In the genomic region with DNA sequence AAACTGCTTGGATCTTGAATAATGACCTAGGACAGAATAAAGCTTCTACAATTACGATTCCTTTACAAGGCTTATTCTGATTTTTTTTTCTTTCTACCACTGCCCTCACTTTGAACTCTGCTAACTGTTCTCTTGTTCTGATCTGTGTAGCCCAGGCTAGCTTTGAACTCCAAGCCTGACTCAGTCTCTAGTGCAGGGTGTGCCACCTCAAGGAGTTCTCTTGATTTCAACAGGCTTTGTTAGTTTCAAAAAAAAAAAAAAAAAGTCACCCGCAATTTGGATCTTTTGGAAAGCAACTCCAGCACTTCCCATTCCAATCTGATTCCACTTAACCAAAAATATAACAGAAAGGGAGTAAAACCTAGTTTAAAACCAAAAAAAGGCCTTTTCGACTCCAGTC, we compare ENCODE assay signal across 8 mouse cellular contexts. TPM values are rescaled to one million over a fixed set of nuclear protein-coding genes. Genes with fewer than 3 reads are reported as not detected.
DNase-seq lines count a peak whose midpoint lies in the region; ATAC-seq and TF ChIP-seq lines count a peak whose summit lies in the region.

No protein-coding gene starts in this region.

- H3K4me1 ChIP-seq in embryonic facial prominence, embryonic 10.5 days = peaks cover 25% of the 10 kb centered on the region
- peaks cover 8% of the 10 kb centered on the region for H3K4me1 ChIP-seq in intestine, embryonic 15.5 days (replicated peaks)

- no peaks in the 10 kb centered on the region for H3K27me3 ChIP-seq in embryonic facial prominence, embryonic 10.5 days (replicated peaks; ENCODE audit: low read depth, poor library complexity, severe bottlenecking)
- no peaks in the 10 kb centered on the region for H3K27me3 ChIP-seq in intestine, embryonic 15.5 days (replicated peaks)

- H3K4me2 ChIP-seq in intestine, embryonic 15.5 days (replicated peaks) = peak overlapping the region; percentile 65

- no peak for DNase-seq in left cerebral cortex, adult 2 months (ENCODE audit: extremely low spot score in 1 of 2, low spot score in 2 of 2)
- DNase-seq in left cerebral cortex, adult 18-20 months (ENCODE audit: low spot score in 2 of 2) = no peak
- no peak for DNase-seq in embryonic facial prominence, embryonic 10.5 days (ENCODE audit: low spot score)
- peak; percentile 33 for DNase-seq in naive thymus-derived CD4-positive, alpha-beta T cell, adult 2 months (ENCODE audit: low read depth)
- no peak for DNase-seq in urinary bladder, adult 2 months (ENCODE audit: low spot score)
- no peak for DNase-seq in urinary bladder, postnatal 14 days (ENCODE audit: low spot score)
- DNase-seq in urinary bladder, postnatal 10 days (ENCODE audit: low spot score) = no peak

- intact Hi-C loops in left cerebral cortex, adult 2 months (cut with DNase I) = loop anchor here (5.0 kb wide), 1 partner anchor 218 kb away; a partner anchor contains a TSS

- H3K36me3 ChIP-seq in embryonic facial prominence, embryonic 10.5 days (replicated peaks) = peaks cover 46% of the 10 kb centered on the region
- peaks cover 22% of the 10 kb centered on the region for H3K36me3 ChIP-seq in intestine, embryonic 15.5 days

- ATAC-seq in intestine, embryonic 15.5 days = no peak

- WGBS in embryonic facial prominence, embryonic 10.5 days = 6% methylated on average over 3 of the region's 3 CpGs
- under 1% methylated on average over 3 of the region's 3 CpGs for WGBS in intestine, embryonic 15.5 days

- peak overlapping the region; percentile 94 for H3K4me3 ChIP-seq in left cerebral cortex, adult 2 months
- peak overlapping the region; percentile 96 for H3K4me3 ChIP-seq in embryonic facial prominence, embryonic 10.5 days
- peak overlapping the region; percentile 66 for H3K4me3 ChIP-seq in intestine, embryonic 15.5 days (replicated peaks)

- no peak for TF ChIP-seq CTCF in left cerebral cortex, adult 2 months (IDR thresholded peaks at IDR 0.05)

- H3K9ac ChIP-seq in intestine, embryonic 15.5 days = peak overlapping the region; percentile 90

- peak overlapping the region; percentile 100 for H3K27ac ChIP-seq in left cerebral cortex, adult 2 months
- H3K27ac ChIP-seq in embryonic facial prominence, embryonic 10.5 days (replicated peaks) = peak overlapping the region; percentile 100
- peak overlapping the region; percentile 97 for H3K27ac ChIP-seq in intestine, embryonic 15.5 days

- H3K9me3 ChIP-seq in embryonic facial prominence, embryonic 10.5 days = no peaks in the 10 kb centered on the region
- H3K9me3 ChIP-seq in intestine, embryonic 15.5 days = no peaks in the 10 kb centered on the region

RNA-seq across cellular contexts. Expression of a gene that starts 1.0 kb away (rescaled TPM):
- total RNA-seq in left cerebral cortex, adult 2 months (2021) = 100 to 1,000 TPM; 323 to 340 TPM
- 100 to 1,000 TPM; 304 to 309 TPM for total RNA-seq in left cerebral cortex, adult 18-20 months (2021)
- 43.7 and 44.9 TPM in 2 replicates for polyA plus RNA-seq in embryonic facial prominence, embryonic 10.5 days (2016; fragmentation: Nextera tagmentation; extraction: Ambion mirVana)
- 39.3 and 41.2 TPM in 2 replicates for polyA plus RNA-seq in intestine, embryonic 15.5 days (2015; fragmentation: Nextera tagmentation; extraction: Ambion mirVana)
- 363 and 536 TPM in 2 replicates for polyA plus RNA-seq in urinary bladder, adult 2 months (2012; rRNA removed)

RNA-seq across cellular contexts. Expression of a gene that starts 29.3 kb away (rescaled TPM):
- total RNA-seq in left cerebral cortex, adult 2 months (2021) = under 1 TPM; 0.32 to 0.33 TPM
- total RNA-seq in left cerebral cortex, adult 18-20 months (2021) = under 1 TPM; 0.35 to 0.63 TPM
- 7.1 and 8.8 TPM in 2 replicates for polyA plus RNA-seq in embryonic facial prominence, embryonic 10.5 days (2016; fragmentation: Nextera tagmentation; extraction: Ambion mirVana)
- 71.6 and 78.7 TPM in 2 replicates for polyA plus RNA-seq in intestine, embryonic 15.5 days (2015; fragmentation: Nextera tagmentation; extraction: Ambion mirVana)
- 48.5 and 54.9 TPM in 2 replicates for polyA plus RNA-seq in urinary bladder, adult 2 months (2012; rRNA removed)

RNA-seq across cellular contexts. Expression of a gene that starts 40.5 kb away (rescaled TPM):
- total RNA-seq in left cerebral cortex, adult 2 months (2021) = 100 to 1,000 TPM; 186 to 202 TPM
- 100 to 1,000 TPM; 184 TPM for total RNA-seq in left cerebral cortex, adult 18-20 months (2021)
- polyA plus RNA-seq in embryonic facial prominence, embryonic 10.5 days (2016; fragmentation: Nextera tagmentation; extraction: Ambion mirVana) = not detected in 2 replicates
- not detected in 2 replicates for polyA plus RNA-seq in intestine, embryonic 15.5 days (2015; fragmentation: Nextera tagmentation; extraction: Ambion mirVana)
- 0.04 and 0.07 TPM in 2 replicates for polyA plus RNA-seq in urinary bladder, adult 2 months (2012; rRNA removed)

RNA-seq across cellular contexts. Expression of a gene that starts 59.4 kb away (rescaled TPM):
- total RNA-seq in left cerebral cortex, adult 2 months (2021) = under 1 TPM; 0.66 to 0.91 TPM
- under 1 TPM; 0.37 to 0.53 TPM for total RNA-seq in left cerebral cortex, adult 18-20 months (2021)
- polyA plus RNA-seq in embryonic facial prominence, embryonic 10.5 days (2016; fragmentation: Nextera tagmentation; extraction: Ambion mirVana) = 1.2 and 1.4 TPM in 2 replicates
- 1.3 and 1.8 TPM in 2 replicates for polyA plus RNA-seq in intestine, embryonic 15.5 days (2015; fragmentation: Nextera tagmentation; extraction: Ambion mirVana)
- polyA plus RNA-seq in urinary bladder, adult 2 months (2012; rRNA removed) = 1.2 and 1.9 TPM in 2 replicates
